Mouse (Mus musculus): ENCODE data around the gene Dlgap4.
A peak's percentile ranks its signal among the peaks of the same experiment; 100 is the strongest.

The Dlgap4 gene

DNA sequence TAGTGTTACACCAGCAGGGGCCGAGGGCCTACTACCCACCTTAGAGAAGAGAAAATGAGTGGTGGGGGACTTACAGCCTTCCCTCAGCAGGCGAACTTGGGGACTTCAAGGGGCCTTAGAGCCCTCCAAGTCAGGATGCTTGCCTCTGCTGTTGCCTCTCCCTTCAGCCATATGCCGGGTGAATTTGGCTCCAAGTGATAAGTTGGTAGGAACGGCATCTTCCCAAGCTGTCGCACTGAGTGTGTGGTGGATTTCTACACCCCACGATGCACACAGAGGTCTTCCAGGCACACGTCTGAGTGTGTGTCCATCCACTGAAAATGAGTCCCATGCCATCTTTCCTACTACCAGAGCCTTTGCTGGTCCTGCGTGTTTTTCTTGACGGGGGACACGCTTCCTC is 49.7 kb downstream of the Dlgap4 start:
- DNase-seq: no peak

- no peak for DNase-seq
Observed at GRCm38 (mm10) chr2:156664407-156664806, 50.9 kb downstream of the Dlgap4 start.

DNA sequence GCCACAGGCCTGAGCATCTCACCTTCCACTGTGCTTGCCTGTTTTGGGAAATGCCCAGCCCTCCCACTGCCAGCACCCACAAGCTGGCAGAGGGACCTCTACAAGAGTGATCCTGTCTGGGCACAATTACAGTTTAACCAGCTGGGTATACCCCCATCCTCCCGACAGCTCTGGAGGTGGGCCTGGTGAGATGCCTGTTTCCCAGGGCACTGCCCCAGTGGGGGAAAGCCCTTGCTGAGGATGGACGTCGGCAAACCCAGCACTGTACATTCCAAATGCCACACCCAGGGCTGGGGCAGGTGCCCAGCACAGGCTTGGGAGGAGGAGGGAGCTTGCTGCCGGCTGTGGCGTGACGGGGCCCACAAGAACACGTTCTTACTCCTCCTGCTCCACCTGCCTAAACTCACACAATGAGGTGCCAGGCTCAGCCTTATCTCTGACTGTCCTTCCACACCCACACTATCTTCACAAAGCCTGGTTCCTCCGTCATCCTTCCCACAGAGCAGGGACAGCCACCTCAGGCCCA is 51.6 kb downstream of the Dlgap4 start:
- no peak for DNase-seq

GRCm38 (mm10) chr2:156665620-156666196 is 52.2 kb downstream of the Dlgap4 start:
- DNase-seq: no peak

DNA sequence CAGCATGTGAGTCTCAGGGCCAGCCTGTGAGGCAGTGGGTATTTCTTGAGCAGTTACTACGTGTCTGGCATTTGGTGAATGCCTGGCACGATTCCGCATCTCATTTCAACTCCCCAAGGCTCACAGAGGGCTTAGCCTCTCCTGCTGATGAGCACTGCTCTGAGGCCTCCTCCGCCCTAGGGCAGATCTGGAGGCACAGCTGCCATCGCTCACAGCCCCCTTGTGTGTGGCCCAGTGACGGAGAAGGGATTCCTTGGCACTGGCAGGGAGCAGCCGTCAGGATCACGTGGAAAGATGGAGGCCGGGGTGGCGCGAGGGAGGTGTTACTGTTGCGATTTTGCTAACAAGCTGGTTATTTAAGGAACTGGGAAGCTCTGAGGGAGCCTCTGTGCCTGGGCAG is 52.7 kb downstream of the Dlgap4 start:
- no peak for DNase-seq

DNA sequence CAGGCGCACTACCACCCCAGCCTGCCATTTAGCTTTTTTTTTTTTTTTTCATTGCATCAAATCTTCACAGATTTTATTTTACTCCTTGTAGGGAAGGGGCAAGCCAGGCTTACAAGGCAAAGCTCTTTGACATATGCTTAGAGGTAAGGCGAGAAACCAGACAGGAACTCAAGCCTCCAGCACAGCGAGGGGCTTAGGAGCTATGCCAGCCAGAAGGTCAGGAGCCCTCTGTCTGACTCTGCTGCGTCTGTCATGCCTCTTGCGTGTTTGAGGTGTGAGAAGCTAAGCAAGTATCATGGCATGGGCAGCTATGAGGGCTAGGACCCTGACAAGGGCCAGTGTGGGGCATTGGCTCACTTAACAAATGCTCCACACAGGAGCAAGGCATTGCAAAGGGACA is 53.8 kb downstream of the Dlgap4 start:
- no peak for DNase-seq

GRCm38 (mm10) chr2:156668625-156669024 is 55.1 kb downstream of the Dlgap4 start:
- DNase-seq: no peak

DNA sequence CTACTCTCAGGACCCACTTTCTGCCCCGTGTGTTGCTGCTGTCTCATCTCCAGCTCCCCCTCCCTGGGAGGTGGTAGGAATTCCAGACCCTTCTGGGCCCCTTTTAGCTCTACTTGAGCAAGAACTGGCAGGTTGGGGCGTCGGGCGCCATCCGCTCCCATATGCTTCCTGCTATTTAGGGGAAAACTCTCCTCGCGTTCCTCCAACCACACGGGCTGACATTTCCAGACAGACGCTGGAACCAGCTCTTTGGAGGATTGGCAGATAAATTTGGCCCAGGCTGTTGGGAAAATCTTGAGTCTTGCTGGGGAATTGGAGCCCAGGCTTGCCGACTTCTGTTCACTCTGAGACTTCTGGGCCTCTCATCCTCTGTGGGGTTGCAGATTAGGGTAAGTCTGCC is 59.8 kb downstream of the Dlgap4 start:
- no peak for DNase-seq

DNA sequence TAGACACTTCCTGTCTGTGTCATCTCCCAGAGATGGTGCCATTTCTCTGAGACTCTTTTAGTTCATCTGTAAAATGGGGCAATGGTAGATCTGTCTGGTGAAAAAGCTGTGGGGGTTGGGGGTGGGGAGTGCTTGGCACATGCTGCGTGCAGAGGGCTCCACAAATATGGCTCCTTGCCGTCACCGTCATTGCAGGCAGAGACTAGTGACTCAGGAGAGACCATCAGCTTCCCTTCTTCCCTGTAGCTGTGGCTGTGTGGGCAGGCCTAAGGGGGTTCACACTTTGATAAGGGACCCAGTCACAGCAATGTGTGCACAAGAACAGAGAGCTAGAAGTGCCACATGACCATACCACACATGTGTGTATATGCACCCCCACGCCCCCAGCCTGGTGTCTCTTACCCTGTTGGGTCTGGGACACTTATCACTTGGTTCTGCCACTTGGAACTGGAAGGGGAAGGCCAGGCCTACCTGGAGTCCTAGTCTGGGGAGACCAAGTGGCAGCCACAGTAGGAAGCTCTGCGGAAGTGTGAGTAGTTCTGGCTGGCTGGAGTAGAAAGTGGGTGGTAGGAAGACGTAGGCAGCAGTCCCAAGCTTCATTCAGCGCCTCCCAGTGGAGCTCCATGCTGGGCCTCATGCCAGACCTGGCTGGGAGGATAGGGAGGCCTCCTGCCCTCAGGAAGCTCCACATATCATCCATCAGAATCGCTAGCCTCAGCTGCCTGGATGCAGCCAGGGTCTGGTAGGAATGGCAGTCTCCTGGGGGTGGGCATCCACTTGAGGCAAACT is 60.6 kb downstream of the Dlgap4 start:
- DNase-seq: peak; percentile 28 to 41

DNA sequence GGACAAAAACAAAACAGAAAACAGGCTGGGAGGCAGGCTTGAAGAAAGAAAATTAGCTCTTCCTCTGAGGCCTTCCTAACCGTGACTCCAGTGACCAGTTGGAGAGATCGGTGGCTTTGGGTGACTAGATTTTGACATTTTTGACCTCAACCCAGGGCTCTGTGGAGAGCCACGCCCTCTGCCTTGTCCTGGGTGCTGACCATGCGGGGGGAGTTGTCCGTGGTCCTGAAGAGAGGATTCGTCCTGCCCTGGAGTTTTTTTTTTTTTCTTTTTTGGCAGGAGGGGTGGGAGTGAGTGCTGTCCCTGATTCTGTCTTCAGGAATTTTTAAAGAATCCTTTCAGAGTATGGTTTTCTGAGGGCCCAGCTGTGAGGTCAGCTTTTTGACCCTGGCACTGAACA is 63.4 kb downstream of the Dlgap4 start:
- peak; percentile 77 to 80 for DNase-seq

DNA sequence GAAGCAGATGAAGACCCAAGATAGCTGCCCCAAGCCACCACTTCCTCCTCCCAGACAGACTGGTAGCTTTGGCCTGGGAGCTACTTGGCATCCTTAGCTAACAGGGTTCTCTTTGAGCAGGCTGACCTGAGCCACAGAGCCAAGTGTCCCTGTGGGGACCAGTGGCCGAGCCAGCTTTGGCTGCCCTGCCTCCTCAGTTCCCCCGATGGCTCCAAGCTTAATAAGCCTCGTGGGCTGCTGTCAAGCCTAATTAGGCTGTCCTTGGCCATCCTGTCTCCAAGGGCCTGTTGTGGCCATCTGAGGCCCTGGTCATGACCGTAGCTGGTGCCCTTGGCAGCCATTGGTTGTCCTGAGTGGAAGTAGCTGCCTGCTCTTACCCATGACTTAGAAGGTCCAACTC is 64.6 kb downstream of the Dlgap4 start:
- no peak for DNase-seq

DNA sequence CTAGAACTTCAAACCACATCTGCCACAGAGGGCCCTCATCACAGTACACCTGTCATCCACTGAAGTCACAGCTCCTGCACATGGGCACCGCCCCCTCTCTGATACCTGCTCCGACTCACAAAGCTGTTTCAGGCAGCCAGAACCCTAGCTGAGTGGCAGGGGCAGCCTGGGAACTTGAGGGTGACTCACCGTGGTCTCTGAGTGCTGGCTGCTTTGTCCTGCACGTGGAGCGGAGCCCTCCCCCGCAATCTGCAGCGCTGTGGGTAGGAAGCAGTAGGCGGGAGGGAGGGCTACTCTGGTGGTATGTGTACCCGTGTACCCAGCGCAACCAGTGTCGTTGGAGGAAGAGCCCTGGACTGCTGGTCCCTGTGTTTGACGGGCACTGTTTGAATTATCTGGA is 69.5 kb downstream of the Dlgap4 start:
- peak in 1 of 2 experiments; percentile 26 for DNase-seq

DNA sequence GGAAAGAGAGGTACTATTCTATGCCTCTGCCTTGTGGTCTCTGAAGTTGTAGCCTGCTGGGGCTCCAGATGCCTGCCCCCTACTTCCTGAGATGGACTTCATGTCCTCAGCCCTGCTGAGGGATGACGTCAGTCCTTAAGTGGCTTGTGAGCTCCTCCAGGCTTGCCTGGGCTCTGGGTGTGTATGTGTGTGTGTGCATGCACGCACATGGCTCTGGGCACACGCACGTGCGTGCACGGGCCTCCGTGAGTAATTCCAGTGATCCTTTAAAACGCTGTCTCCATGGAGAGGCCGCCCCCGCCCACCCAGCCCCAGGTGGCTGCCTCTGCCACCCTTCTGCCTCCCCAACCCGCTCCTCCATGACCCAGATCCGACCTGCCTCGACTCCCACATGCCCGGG is 72.5 kb downstream of the Dlgap4 start:
- no peak for DNase-seq

GRCm38 (mm10) chr2:156686754-156687153 is 73.2 kb downstream of the Dlgap4 start:
- no peak for DNase-seq

GRCm38 (mm10) chr2:156688604-156689003 is 75.1 kb downstream of the Dlgap4 start:
- no peak for DNase-seq

- no peak for DNase-seq
Observed at GRCm38 (mm10) chr2:156690833-156691232, 77.3 kb downstream of the Dlgap4 start.

- DNase-seq: no peak
Observed at GRCm38 (mm10) chr2:156691746-156692145, 78.2 kb downstream of the Dlgap4 start.

- no peak for DNase-seq
Observed at GRCm38 (mm10) chr2:156693241-156693807, 79.8 kb downstream of the Dlgap4 start.

DNA sequence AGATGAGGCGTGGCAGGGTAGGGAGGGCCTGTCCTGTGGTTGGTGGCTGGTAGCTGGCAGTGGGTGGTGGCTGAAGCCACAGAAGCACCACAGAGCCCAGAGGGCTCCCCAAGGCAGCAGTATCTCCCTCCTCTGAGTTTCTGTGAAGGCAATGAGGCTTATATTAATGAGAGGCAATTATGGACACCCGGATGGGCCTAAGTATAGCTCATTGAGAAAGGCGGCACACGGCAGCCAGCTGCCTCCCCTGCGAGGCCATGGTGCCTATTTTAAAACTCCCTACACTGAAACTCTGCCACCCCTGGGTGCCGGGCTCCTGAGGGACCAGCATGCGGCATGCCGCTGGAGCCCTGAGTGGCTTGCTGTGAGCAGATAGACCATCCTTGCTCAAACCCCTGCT is 83.8 kb downstream of the Dlgap4 start:
- no peak for DNase-seq

DNA sequence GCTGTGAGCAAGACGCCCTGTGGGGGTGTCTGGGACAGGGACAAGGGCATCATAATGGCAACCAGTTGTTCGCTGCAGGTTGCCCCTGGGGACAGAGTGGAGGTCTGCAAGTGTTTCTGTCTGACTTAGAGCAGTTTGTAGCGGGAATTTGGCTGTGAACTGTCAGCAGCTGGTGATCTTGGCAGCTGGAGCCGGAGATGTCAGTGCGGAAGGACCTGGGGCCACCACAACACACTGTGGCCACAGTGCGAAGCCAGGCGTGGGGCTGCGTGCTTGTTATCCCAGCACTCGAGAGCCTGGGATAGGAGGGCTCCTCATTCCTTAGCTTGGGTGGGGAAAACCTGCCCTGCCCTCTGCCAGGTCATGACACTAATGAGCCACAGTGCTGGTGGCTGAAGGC is 84.7 kb downstream of the Dlgap4 start:
- DNase-seq: no peak

- peak; percentile 88 to 90 for DNase-seq
Observed at GRCm38 (mm10) chr2:156705473-156705872, 92.0 kb downstream of the Dlgap4 start.

DNA sequence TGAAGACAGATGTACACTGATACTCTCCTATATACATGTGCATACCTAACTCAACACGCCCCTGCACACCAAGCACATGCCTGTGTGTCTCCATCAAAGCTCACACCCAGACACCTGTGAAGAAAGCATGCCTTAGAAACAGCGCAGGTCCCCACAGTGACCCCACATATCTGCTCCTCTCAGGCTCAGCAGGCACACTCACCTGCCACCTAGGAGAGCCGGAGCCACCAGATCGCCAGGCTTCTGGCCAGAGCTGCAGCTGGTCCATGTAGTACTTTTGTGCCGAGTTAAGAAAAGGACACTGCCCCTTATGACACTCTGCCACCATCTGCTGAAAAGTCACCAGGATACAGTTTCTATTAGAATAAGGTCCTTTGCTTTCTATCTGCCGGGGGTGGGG is 103.2 kb downstream of the Dlgap4 start:
- no peak for DNase-seq

GRCm38 (mm10) chr2:156717320-156718281 is 104.1 kb downstream of the Dlgap4 start:
- peak; percentile 70 to 82 for DNase-seq
